Mouse (Mus musculus) frontal cortex, postnatal 36 days (tissue): ENCODE measurements around the gene Kdelr2.

ENCODE experiments used
- DNase-seq, 2 experiments: peaks; one replicate each; pipeline ENCODE4 v3.0.0; 2022; ENCODE audit warnings: low spot score in 2 of 2

Gene Kdelr2

GRCm38 (mm10) chr5:143401556-143401955 lies 2.1 kb upstream of the Kdelr2 start:
- DNase-seq: no peak

DNA sequence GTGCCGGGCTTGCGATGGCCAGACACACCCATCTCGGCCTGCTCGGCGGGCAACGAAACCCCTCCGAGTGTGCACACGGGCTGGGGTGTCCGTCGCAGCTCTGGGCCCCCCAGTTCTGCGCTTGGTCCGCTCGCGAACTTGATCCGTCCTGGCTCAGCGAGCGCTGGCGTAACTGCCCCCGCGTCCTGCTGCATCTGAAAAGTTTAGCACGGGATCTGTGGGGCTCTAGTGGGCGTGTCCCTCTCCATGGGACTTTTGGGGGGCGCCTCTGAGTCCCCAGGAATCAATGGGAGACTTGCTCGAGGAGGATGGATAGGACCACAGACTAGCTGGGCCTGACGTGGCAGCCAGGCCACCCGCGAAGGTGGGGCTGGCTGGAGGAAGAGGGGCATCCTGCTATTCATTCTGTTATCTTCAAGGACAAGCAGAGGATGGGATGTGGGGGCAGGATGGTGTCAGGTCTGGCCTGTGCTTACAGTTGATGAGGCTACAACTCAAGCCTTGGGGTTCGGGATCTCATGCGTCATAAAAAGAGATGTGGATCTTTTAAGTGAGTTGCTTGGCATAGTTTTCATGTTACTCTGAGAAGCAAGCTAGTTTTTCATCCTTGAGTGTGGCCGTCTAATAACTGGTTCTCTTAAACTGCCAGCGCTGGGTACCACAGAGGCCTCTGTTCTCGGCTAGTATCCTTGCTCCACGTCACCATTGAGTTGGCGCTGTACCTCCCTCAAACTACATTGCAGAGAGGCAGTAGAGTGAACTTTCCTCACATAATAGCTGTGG lies 701 bp downstream of the Kdelr2 start:
- DNase-seq: no peak

DNA sequence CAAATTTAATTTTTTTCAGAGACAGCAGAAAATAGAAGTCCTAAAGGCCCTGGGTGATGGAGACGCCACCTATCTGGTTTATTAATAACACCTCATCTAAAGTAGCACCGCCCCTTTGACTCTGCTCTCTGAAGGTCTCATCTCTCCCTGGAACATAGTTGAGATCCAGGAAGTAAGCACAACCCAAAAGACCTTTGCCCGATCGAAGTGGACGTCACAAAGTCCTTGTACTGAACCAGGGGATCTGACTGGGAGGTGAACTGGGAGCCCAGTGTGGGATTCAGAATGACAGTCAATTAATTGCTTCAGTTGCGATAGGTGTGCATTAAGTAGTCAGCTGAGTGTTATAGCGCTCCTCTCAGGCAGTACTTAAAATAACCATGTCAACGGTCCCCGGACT lies 1.6 kb downstream of the Kdelr2 start:
- DNase-seq: no peak

- no peak for DNase-seq
Measured at GRCm38 (mm10) chr5:143406548-143406947, 2.9 kb downstream of the Kdelr2 start.

DNA sequence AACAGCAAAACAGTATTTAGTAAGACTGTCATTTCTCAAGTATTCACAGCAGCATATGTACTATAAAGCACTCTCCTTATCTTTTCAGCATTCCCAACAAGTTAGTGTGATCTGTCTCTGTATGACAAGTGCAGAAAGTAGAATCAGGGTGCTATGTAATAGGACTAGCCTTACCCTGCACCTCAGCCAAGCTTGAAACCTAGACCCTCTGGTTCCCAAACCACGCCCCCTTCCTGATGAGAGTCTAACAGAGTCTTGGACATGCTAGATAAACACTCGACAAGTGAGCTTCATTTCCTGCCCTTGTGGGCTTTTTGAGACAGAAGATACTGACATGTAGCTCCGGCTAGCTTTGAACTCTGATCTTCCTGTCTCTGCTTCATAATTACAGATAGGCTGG lies 5.6 kb downstream of the Kdelr2 start:
- no peak for DNase-seq

GRCm38 (mm10) chr5:143410841-143411395 lies 7.3 kb downstream of the Kdelr2 start:
- DNase-seq: peak; percentile 35 to 37

- DNase-seq: no peak
Measured at GRCm38 (mm10) chr5:143421484-143421883, 17.8 kb downstream of the Kdelr2 start.

GRCm38 (mm10) chr5:143422990-143423389 lies 19.4 kb downstream of the Kdelr2 start:
- no peak for DNase-seq

GRCm38 (mm10) chr5:143423899-143424519 lies 20.4 kb downstream of the Kdelr2 start:
- peak; percentile 28 to 39 for DNase-seq

- DNase-seq: peak; percentile 29 to 49
Measured at GRCm38 (mm10) chr5:143434421-143434820, 30.8 kb downstream of the Kdelr2 start.

DNA sequence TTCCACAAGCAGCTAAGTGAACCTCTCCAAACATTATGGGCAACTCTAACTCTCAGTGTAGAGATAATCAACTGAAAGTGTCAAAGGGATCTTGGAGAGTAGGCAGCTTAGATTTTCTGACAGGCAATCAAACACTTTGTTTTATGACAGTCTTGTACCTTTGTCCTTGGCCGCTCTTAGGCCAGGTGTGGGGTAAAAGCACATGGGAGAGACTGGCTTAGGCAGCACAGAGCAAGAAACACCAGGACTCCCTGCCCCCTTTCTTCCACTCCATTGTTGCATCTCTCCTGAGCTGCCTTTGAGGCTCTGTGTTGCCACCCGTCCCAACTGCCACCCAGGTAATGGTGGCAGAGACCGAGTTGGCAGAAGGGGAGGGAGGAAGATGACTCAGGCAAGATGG lies 37.7 kb downstream of the Kdelr2 start:
- no peak for DNase-seq

DNA sequence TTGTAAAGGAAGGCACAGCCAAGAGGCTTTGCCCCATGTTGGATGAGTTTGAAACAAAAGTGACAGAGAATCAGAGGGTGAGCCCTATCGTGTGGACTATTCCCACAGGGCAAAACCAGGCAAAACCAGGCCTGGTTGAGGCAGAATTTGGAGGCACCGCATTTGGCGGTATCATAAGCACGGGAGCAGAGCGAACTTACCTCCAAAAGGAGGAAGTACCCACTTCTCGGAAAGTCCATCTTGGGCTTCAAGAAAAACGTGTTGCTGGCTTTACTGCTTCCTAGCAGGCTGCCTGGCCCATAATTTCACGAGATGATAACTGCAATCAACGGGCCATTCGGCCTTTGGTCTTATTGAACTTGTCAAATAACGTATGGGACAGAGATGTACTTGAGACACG lies 38.1 kb downstream of the Kdelr2 start:
- no peak for DNase-seq

DNA sequence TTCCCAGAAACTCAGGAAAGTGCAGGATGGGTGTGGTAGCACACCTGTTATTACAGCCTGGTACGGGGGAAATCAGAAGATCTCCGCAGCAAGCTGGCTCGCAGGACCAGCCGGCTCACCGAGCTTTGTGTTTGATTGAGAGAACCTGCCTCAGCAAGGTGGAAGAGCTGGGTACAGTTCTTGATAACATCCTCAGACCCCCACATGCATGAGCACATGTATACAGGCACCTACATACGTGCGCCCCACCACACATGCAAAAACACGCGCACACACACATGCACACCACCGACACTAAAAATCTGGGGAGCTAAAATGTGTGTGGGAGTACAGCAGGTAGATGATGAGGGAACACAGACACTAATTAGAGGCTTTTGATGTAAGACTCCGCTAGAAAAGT lies 60.0 kb downstream of the Kdelr2 start:
- no peak for DNase-seq

DNA sequence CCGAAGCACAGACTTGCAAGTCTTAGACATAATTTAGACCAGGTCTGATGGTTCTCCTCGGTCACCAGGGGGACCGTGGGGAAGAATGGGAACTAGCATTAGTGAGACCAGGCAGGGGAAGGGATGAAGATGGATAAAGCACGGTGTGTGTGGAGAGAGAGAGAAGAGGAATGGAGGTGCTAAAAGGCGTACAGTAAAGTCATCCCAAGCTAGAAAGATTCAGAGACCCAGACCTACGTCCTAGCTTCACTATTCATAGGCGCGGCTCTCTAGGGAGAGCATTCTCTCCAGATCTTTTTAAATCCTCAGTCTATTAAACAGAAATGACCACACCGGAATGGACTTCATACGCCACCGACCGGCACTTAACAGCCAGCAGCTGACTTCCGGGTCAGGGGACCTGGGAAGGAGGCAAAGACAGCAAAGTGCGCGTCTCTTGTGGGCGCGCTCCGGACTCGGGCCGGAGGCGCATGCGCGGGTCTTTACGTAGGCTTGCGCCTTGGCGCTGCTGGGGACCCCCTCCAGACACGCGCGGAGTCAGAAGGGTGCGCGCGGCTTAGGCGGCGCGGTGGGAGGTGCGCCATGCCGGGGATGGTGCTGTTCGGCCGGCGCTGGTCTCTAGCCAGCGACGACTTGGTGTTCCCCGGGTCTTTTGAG lies 60.6 kb downstream of the Kdelr2 start, which contains the start of gene Daglb:
Daglb (plus strand) TSS at position 485 of the 657 bp plus-strand sequence.
- DNase-seq: peak; percentile 85 to 93

DNA sequence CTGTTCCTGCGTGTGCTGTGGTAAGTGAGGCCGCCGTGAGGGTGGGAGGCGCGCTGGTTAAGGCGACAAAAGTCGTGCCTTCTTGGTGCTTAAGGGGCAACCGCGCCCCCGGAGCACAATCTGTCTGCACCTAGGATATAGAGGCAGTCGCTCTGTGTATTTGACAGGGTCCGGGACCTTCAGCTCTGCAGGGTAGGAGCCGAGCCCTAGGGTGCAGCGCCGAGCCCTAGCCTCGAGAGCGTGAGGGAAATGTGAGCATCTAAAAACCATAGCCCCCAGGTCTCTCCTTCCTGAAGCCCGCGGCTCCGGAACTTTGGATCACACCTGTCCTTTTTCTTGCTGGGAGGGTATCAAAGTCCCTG lies 61.1 kb downstream of the Kdelr2 start:
- DNase-seq: peak in 1 of 2 experiments; percentile 20

DNA sequence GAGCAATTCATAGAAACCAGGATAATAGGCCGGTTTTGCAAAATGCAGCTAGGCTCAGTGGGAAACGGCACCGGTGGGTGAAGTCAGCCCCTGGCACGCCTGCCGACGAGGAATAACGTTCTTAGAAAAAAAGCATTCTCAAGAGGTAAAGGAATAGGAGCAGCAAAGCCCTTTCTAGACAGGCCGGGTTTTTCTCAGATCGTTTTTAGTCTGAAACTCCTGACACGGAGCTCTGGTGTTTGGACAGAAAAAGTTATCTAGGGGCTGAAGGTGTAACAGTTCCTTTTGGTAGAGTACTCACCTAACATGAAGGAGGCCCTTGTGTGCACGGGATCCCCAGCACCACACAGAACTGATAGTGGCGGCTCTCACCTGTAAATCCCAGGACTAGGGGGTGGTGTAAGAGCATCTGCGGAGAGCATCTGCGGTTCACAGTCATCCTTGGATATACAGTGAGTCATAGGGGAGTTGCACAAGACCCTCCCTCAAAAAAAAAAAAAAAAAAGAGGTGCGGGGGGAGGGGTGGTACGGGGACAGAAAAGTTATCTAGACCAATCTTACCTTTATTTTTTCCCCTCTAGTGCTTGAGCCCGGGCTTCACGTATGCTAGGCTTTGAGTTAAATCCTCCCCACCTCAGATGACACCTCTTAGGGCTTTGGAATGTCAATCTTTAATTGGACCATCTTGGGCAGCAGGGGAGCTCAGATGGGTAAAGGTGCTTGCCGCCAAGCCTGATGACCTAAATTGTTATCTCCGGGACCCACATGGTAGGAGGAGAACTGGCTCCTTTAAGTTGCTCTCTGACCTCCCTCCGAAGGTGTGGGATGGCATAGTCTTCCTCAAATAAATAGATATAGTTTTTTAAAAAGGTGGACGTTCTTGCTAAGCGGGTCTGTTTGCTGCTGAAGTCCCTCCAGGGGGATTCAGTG lies 61.8 kb downstream of the Kdelr2 start:
- DNase-seq: no peak

DNA sequence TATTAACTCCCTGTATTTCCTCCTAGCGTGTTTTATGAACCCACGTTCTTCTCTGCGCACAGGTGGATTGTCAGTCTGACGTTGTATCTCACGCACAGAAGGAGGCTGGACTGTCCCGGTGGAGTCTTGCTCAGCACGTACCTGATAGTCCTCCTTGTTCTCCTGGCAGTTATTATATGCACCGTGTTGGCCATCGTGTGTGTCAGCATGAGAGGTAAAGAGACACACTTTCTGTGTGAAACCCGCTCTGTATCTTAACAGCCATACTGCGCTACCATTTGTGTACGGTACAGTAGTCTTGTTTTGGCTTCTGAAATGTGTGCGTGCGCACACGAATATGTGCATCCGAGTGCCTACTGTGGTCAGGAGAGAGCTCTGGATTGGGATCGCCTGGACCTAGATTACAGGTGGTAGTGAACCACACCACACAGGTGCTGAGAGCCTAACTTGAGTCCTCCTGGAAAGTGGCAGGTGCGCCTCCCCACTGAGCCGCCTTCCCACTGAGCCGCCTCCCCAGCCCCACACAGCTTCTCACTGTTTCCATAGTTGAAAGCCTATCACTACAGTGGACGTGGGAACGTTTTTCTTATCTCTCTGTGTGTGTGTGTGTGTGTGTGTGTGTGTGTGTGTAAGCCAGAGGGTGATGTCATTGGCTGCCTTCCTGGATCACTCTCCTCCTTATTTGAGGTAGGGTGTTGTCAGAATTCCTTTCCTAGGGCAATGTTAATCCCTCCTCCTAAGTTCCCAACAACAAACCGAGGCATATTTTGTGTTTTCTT lies 63.4 kb downstream of the Kdelr2 start:
- DNase-seq: no peak

- DNase-seq: no peak
Measured at GRCm38 (mm10) chr5:143467931-143468330, 64.3 kb downstream of the Kdelr2 start.

- no peak for DNase-seq
Measured at GRCm38 (mm10) chr5:143469628-143470027, 66.0 kb downstream of the Kdelr2 start.

GRCm38 (mm10) chr5:143470421-143471164 lies 67.0 kb downstream of the Kdelr2 start:
- peak in 1 of 2 experiments; percentile 45 for DNase-seq
